10 mouse cellular contexts compared by ENCODE assay signal in the genomic region with DNA sequence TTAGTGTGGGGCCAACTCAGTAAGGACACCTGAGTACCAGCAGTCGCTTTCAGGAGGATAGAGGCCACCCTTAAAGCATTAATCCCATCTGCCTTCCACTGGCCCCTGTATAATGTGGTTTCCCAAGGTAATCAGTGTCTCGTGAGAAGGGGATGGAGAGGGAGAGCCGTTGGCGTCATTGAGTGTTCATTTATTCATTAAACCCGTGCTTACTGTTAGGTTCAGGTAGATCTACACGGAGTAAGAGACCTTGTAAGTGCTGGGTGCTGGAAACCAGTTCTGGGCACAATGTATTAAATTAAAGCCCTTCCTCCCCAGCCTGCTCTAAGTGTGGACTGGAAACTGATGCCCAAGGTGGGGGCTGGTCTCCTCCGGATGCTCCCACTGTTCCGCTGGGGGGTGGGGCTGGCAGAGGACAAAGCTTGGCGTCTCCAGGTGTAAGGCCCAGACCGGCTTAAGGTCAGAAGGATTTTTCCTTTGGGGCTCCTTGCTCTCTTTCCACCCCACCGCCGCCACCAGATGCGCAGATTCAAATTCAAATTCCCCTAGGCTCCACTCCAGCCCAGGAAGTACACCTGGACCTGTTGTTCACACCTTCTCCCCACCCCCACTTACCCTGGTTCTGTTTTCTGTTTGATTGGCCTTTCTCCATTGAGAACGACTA. TPM values are rescaled to one million over a fixed set of nuclear protein-coding genes. Genes with fewer than 3 reads are reported as not detected.
A peak's percentile ranks its signal among the peaks of the same experiment; 100 is the strongest.
DNase-seq lines count a peak whose midpoint lies in the region; ATAC-seq lines count a peak whose summit lies in the region.
"Had no signal": no experiment of that assay in that cellular context is flagged by ENCODE, and none has a peak within 500 bp of the region (broad histone marks: within the 10 kb centered on the region; RNA-seq: fewer than 3 reads in every experiment).

No protein-coding gene starts in this region.

- H3K9ac ChIP-seq in kidney, embryonic 16.5 days (replicated peaks; ENCODE audit: low read length): peak overlapping the region; percentile 84
- no peak overlapping the region for H3K9ac ChIP-seq in embryonic facial prominence, embryonic 11.5 days (replicated peaks; ENCODE audit: low read length)
- no peak overlapping the region for H3K9ac ChIP-seq in hindbrain, embryonic 15.5 days
- H3K9ac ChIP-seq in midbrain, embryonic 16.5 days (ENCODE audit: low read depth, low read length): no peak overlapping the region

- no peaks in the 10 kb centered on the region for H3K27me3 ChIP-seq in kidney, embryonic 16.5 days (ENCODE audit: insufficient read depth, low read length)
- no peaks in the 10 kb centered on the region for H3K27me3 ChIP-seq in embryonic facial prominence, embryonic 11.5 days (ENCODE audit: control insufficient read depth, insufficient read depth, low read length)
- H3K27me3 ChIP-seq in hindbrain, embryonic 15.5 days: no peaks in the 10 kb centered on the region
- no peaks in the 10 kb centered on the region; the same call in 1 of the 2 replicates for H3K27me3 ChIP-seq in midbrain, embryonic 16.5 days (ENCODE audit: control insufficient read depth, insufficient read depth, low read depth, low read length)
- H3K27me3 ChIP-seq: Patski had no signal

- H3K9me3 ChIP-seq in kidney, embryonic 16.5 days (ENCODE audit: low read length): no peaks in the 10 kb centered on the region
- no peaks in the 10 kb centered on the region for H3K9me3 ChIP-seq in embryonic facial prominence, embryonic 11.5 days (replicated peaks; ENCODE audit: control insufficient read depth, low read length)
- H3K9me3 ChIP-seq in hindbrain, embryonic 15.5 days: no peaks in the 10 kb centered on the region
- H3K9me3 ChIP-seq in midbrain, embryonic 16.5 days (replicated peaks; ENCODE audit: control insufficient read depth, low read length, poor library complexity, severe bottlenecking): no peaks in the 10 kb centered on the region

- peak overlapping the region; percentile 95 for H3K27ac ChIP-seq in kidney, embryonic 16.5 days (ENCODE audit: low read length)
- H3K27ac ChIP-seq in embryonic facial prominence, embryonic 11.5 days (replicated peaks; ENCODE audit: low read depth, low read length): peak overlapping the region; percentile 48; the same call in 1 of the 2 replicates
- peak overlapping the region; percentile 40; the same call in 1 of the 2 replicates for H3K27ac ChIP-seq in hindbrain, embryonic 15.5 days (replicated peaks)
- no peak overlapping the region for H3K27ac ChIP-seq in midbrain, embryonic 16.5 days (ENCODE audit: low read length)
- H3K27ac ChIP-seq: macrophage had no signal

- 31% methylated on average over 14 of the region's 14 CpGs for WGBS in kidney, embryonic 16.5 days
- 23% methylated on average over 14 of the region's 14 CpGs for WGBS in embryonic facial prominence, embryonic 11.5 days
- WGBS in hindbrain, embryonic 15.5 days: 45% methylated on average over 14 of the region's 14 CpGs
- WGBS in midbrain, embryonic 16.5 days: 42% methylated on average over 14 of the region's 14 CpGs

- H3K4me2 ChIP-seq in kidney, embryonic 16.5 days (replicated peaks; ENCODE audit: low read depth, low read length): peak overlapping the region; percentile 100
- peak overlapping the region; percentile 100 for H3K4me2 ChIP-seq in embryonic facial prominence, embryonic 11.5 days (ENCODE audit: low read depth, low read length)
- H3K4me2 ChIP-seq in hindbrain, embryonic 15.5 days: peak overlapping the region; percentile 99
- H3K4me2 ChIP-seq in midbrain, embryonic 16.5 days (ENCODE audit: low read length): peak overlapping the region; percentile 99

- no peak for ATAC-seq in kidney, embryonic 16.5 days (ENCODE audit: low FRiP score, low TSS enrichment)
- ATAC-seq in embryonic facial prominence, embryonic 11.5 days (replicated peaks; ENCODE audit: insufficient number of reproducible peaks, low FRiP score, low TSS enrichment, low read depth): no peak
- no peak for ATAC-seq in hindbrain, embryonic 15.5 days (ENCODE audit: low FRiP score, low read depth)
- ATAC-seq in midbrain, embryonic 16.5 days: no peak
- ATAC-seq: Patski had no signal

- H3K4me3 ChIP-seq in kidney, embryonic 16.5 days (ENCODE audit: low read length): peak overlapping the region; percentile 65
- H3K4me3 ChIP-seq in embryonic facial prominence, embryonic 11.5 days (ENCODE audit: low read depth, low read length): peak overlapping the region; percentile 58; the same call in 1 of the 2 replicates
- H3K4me3 ChIP-seq in hindbrain, embryonic 15.5 days: peak overlapping the region; percentile 52; the same call in 1 of the 2 replicates
- H3K4me3 ChIP-seq in midbrain, embryonic 16.5 days (ENCODE audit: low read depth, low read length): no peak overlapping the region

- peaks cover 89% of the 10 kb centered on the region for H3K4me1 ChIP-seq in kidney, embryonic 16.5 days (ENCODE audit: insufficient read depth, low read length)
- H3K4me1 ChIP-seq in embryonic facial prominence, embryonic 11.5 days (ENCODE audit: control insufficient read depth, insufficient read depth, low read length): peaks cover 44% of the 10 kb centered on the region
- peaks cover 86% of the 10 kb centered on the region for H3K4me1 ChIP-seq in hindbrain, embryonic 15.5 days (replicated peaks)
- peaks cover 80% of the 10 kb centered on the region for H3K4me1 ChIP-seq in midbrain, embryonic 16.5 days (ENCODE audit: control insufficient read depth, insufficient read depth, low read length)

- H3K36me3 ChIP-seq in kidney, embryonic 16.5 days (ENCODE audit: insufficient read depth, low read length): no peaks in the 10 kb centered on the region
- H3K36me3 ChIP-seq in embryonic facial prominence, embryonic 11.5 days (replicated peaks; ENCODE audit: control insufficient read depth, insufficient read depth, low read depth, low read length): no peaks in the 10 kb centered on the region
- no peaks in the 10 kb centered on the region for H3K36me3 ChIP-seq in hindbrain, embryonic 15.5 days
- H3K36me3 ChIP-seq in midbrain, embryonic 16.5 days (ENCODE audit: control insufficient read depth, insufficient read depth, low read length): no peaks in the 10 kb centered on the region

- DNase-seq in kidney, postnatal 4 days: no peak
- no peak for DNase-seq in embryonic facial prominence, embryonic 11.5 days (ENCODE audit: low spot score)
- DNase-seq in layer of hippocampus, postnatal 36 days: no peak
- no peak for DNase-seq in cerebellum, postnatal 10 days
- DNase-seq: right cerebral cortex, postnatal 25 days had no signal

RNA-seq across cellular contexts. Expression of a gene that starts 29.3 kb away (rescaled TPM):
- 9.8 and 11.7 TPM in 2 replicates for polyA plus RNA-seq in kidney, embryonic 16.5 days (2015; fragmentation: Nextera tagmentation; extraction: Ambion mirVana)
- polyA plus RNA-seq in embryonic facial prominence, embryonic 11.5 days (2014; fragmentation: Nextera tagmentation; extraction: Ambion mirVana): 6.6 and 7.7 TPM in 2 replicates
- polyA plus RNA-seq in hindbrain, embryonic 15.5 days (2015; fragmentation: Nextera tagmentation; extraction: Ambion mirVana): 11.8 and 13.9 TPM in 2 replicates
- polyA plus RNA-seq in midbrain, embryonic 16.5 days (2015; fragmentation: Nextera tagmentation; extraction: Ambion mirVana): 11.2 and 12.5 TPM in 2 replicates
- total RNA-seq in layer of hippocampus, postnatal 36 days (2021): 100 to 1,000 TPM; 111 to 113 TPM
